Mouse (Mus musculus): ENCODE measurements around the gene Rapgef1. TPM values are rescaled to one million over a fixed set of nuclear protein-coding genes. Genes with fewer than 3 reads are reported as not detected.

Rapgef1 gene
- 100 to 1,000 TPM; 139 to 141 TPM for total RNA-seq (2023)

DNA sequence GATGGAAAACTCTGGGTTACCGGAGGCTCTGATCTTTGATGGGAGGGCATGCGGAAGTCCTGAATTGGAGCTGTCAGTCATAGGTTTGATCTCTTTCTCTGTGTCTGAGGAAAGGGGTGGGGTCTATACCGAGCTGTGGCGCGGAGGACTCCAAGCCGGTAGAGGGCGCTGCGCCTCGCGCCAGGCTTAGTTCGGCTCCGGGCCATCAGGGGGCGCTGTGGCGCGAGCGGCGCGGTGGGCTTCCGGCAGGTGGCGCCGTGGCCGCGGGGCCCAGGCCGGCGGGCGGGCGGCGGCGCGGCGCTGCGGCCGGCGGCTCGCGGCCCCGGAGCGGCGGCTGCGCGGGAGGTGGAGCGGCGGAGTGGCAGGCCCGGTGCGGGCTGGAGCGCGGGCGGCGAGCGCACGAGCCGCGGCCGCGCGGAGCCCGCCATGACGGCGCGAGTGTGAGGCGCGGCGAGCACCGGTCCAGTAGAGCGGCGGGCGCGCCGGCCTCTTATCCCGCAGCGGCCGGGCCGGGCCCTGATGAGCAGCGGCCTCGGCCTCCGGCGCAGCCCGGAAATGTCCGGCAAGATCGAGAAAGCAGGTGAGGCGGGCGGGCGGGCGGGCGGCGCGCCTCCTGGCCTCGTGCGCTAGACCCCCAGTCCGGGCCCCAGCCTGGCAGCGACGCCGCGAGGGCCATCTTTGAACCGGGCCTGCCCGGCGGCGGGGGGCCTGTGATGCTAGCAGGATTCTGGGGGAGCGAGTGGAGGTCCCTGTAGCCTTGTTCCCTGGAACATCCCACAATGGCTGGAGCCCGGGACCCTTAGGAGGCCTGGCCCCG lies at the start of gene Rapgef1:
Rapgef1 (plus strand) TSS at position 237 of the 817 bp plus-strand sequence.

GRCm38 (mm10) chr2:29751497-29751896 lies 132.0 kb downstream of the Rapgef1 start, which contains the start of gene Gm13420:
Gm13420 (minus strand) TSS chr2:29751685.

GRCm38 (mm10) chr2:29787104-29787917 lies 167.8 kb downstream of the Rapgef1 start, which contains the start of gene Coq4:
Coq4 (plus strand) TSS chr2:29787493.

DNA sequence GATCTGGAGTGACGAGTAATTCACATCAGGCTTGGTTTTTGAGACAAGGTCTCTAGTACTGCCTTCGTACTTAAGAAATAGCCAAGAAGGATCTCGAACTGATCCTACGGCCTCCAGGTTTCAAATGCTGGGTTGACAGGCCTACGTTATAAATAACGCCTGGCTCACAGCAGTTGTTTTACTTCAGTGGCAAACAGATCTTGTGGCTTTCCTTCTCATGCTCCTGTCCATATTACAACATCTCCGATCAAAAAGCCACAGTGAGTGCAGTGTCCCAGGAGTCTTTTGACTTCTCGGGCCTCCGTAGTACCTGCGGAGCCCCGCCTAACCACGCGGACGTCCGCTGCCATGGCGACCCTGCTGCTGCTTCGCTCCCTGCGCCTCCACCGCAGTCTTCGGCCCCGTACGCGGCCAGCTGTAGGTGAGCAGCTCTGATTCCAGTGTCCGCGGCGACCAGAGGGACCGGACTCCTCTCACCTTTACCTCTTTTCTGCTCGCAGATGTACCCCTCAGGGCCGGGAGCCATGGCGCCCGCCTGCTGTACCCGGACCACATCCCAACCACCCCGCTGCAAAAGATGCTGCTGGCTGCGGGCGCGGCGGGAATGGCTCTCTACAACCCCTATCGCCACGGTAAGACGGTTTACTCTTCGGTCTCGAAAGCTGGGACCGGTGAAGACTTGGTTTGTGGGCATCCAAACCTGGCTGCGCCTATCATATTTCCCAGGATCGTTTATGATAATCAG lies 168.6 kb downstream of the Rapgef1 start, which contains the start of gene Trub2:
Trub2 (minus strand) TSS at position 566 of the 745 bp plus-strand sequence.

Other genes starting within 250 kb of the Rapgef1 start
- not detected for gene Gm13420, start 132.0 kb downstream of the Rapgef1 start, total RNA-seq (2023)
- gene Gm13547, start 139.6 kb downstream of the Rapgef1 start, total RNA-seq (2023) = not detected
- gene Coq4, start 167.8 kb downstream of the Rapgef1 start, total RNA-seq (2023) = 1 to 10 TPM; 7.7 to 8.0 TPM
- gene Trub2, start 168.8 kb downstream of the Rapgef1 start, total RNA-seq (2023) = 10 to 100 TPM; 65.1 to 65.2 TPM
- gene Slc27a4, start 182.9 kb downstream of the Rapgef1 start, total RNA-seq (2023) = 10 to 100 TPM; 17.1 to 19.7 TPM
- gene Urm1, start 200.4 kb downstream of the Rapgef1 start, total RNA-seq (2023) = 10 to 100 TPM; 47.7 to 49.7 TPM
- 1 to 10 TPM; 4.4 to 7.3 TPM for gene Cercam, start 249.4 kb downstream of the Rapgef1 start, total RNA-seq (2023)

Measured in T-cell, adult 66 days (primary cell).